12 mouse cellular contexts compared by ENCODE assay signal in genomic region chr17:12754243-12755007, GRCm38 (mm10). TPM values are rescaled to one million over a fixed set of nuclear protein-coding genes. Genes with fewer than 3 reads are reported as not detected.
DNase-seq lines count a peak whose midpoint lies in the region; ATAC-seq and TF ChIP-seq lines count a peak whose summit lies in the region.
"Had no signal": no experiment of that assay in that cellular context is flagged by ENCODE, and none has a peak within 500 bp of the region (broad histone marks: within the 10 kb centered on the region; RNA-seq: fewer than 3 reads in every experiment).

No protein-coding gene starts in this region.

- WGBS in heart, embryonic 14.5 days = 28% methylated on average over 3 of the region's 3 CpGs
- 16% methylated on average over 3 of the region's 3 CpGs for WGBS in macrophage (ENCODE audit: missing documents)

- no peak for ATAC-seq in heart, embryonic 14.5 days (ENCODE audit: insufficient number of reproducible peaks, insufficient read depth, low FRiP score, low read depth)
- ATAC-seq in Patski = peak; percentile 44
- ATAC-seq: forebrain, postnatal 0 days had no signal

- in situ Hi-C loops in Patski (cut with MboI; ENCODE audit: low pct_unique_long_range_greater_than_20kb) = no loop called here

- no peak overlapping the region for H3K4me3 ChIP-seq in heart, embryonic 14.5 days (ENCODE audit: control insufficient read depth in 1 of 2, insufficient read depth in 1 of 2, low read depth in 1 of 2, low read length in 2 of 2)
- H3K4me3 ChIP-seq in macrophage (ENCODE audit: inconsistent target) = no peak overlapping the region
- H3K4me3 ChIP-seq: hindbrain, embryonic 13.5 days had no signal

- no peak for TF ChIP-seq CTCF in Patski (IDR thresholded peaks at IDR 0.05)

- peaks cover 76% of the 10 kb centered on the region for H3K36me3 ChIP-seq in heart, embryonic 14.5 days (ENCODE audit: control insufficient read depth, insufficient read depth, low read length)
- no peaks in the 10 kb centered on the region for H3K36me3 ChIP-seq in macrophage (ENCODE audit: inconsistent target)
- H3K36me3 ChIP-seq: hindbrain, embryonic 13.5 days had no signal

- CTCF ChIA-PET in Patski (lab: Charles Lee) = no interaction called here

- peak overlapping the region; percentile 22 for H3K9ac ChIP-seq in heart, embryonic 14.5 days (ENCODE audit: low read length)
- H3K9ac ChIP-seq: forebrain, postnatal 0 days; hindbrain, embryonic 13.5 days had no signal

- POLR2A ChIA-PET in Patski (lab: Charles Lee) = interaction anchor here (0.6 kb wide), 1 partner anchor 402 kb away, joined by 3 read pairs; no protein-coding TSS in a partner anchor

- no peaks in the 10 kb centered on the region for H3K27me3 ChIP-seq in heart, embryonic 14.5 days (ENCODE audit: control insufficient read depth, insufficient read depth, low read length)
- H3K27me3 ChIP-seq in Patski = no peaks in the 10 kb centered on the region
- H3K27me3 ChIP-seq: hindbrain, embryonic 13.5 days had no signal

- no peaks in the 10 kb centered on the region for H3K9me3 ChIP-seq in heart, embryonic 14.5 days (ENCODE audit: control insufficient read depth, low read length)
- H3K9me3 ChIP-seq: hindbrain, embryonic 13.5 days had no signal

- H3K4me2 ChIP-seq in heart, embryonic 14.5 days (ENCODE audit: low read length) = peak overlapping the region; percentile 24; the same call in 1 of the 2 replicates
- H3K4me2 ChIP-seq: hindbrain, embryonic 13.5 days had no signal

- peak overlapping the region; percentile 63 to 89 for H3K27ac ChIP-seq in heart, embryonic 14.5 days (replicated peaks in 1 of 2; ENCODE audit: control insufficient read depth in 1 of 2, insufficient read depth in 1 of 2, low read depth in 2 of 2, low read length in 2 of 2)
- peak overlapping the region; percentile 99 for H3K27ac ChIP-seq in macrophage
- H3K27ac ChIP-seq: hindbrain, embryonic 13.5 days had no signal

- no peak for DNase-seq in heart, postnatal 4 days
- DNase-seq in 3T3-L1 (ENCODE audit: low read depth, low spot score) (peak; percentile 73), Patski (ENCODE audit: low read depth, low spot score) (no peak)
- no peak for DNase-seq in left cerebral cortex, postnatal 4 days
- no peak for DNase-seq in cerebellum, postnatal 36 days
- no peak for DNase-seq in left cerebral cortex, adult 9 months (ENCODE audit: low spot score in 2 of 2)
- DNase-seq: adrenal gland, postnatal 25 days; forebrain, postnatal 0 days; thymus, adult 18-20 months had no signal

- peaks cover 70% of the 10 kb centered on the region for H3K79me2 ChIP-seq in macrophage (ENCODE audit: inconsistent target)

- peaks cover 69 to 99% of the 10 kb centered on the region in 2 experiments for H3K4me1 ChIP-seq in heart, embryonic 14.5 days (ENCODE audit: control insufficient read depth in 2 of 2, insufficient read depth in 2 of 2, low read length in 2 of 2)

- intact Hi-C loops in left cerebral cortex, postnatal 4 days (cut with DNase I) = no loop called here

RNA-seq across cellular contexts. Expression of gene Igf2r, which starts 15.0 kb away (rescaled TPM):
- polyA plus RNA-seq in heart, embryonic 14.5 days (2014; fragmentation: Nextera tagmentation; extraction: Ambion mirVana) = 196 and 201 TPM in 2 replicates
- 100 to 1,000 TPM; 318 TPM for total RNA-seq in heart, postnatal 4 days (2021)
- polyA plus RNA-seq in Patski (2021) (70.4 TPM), macrophage (2018) (44.5 to 77.5 TPM (median 67.5 TPM) in 3 replicates)
- total RNA-seq in macrophage (2018; cell fraction: chromatin; rRNA removed) = 100 to 1,000 TPM in 9 of 26 experiments, 10 to 100 TPM in 17; 25.8 to 237 (median 74.8) TPM
- total RNA-seq in macrophage (2018; cell fraction: cytosol; rRNA removed) = 100 to 1,000 TPM in 2 of 26 experiments, 10 to 100 TPM in 24; 24.6 to 128 (median 57.7) TPM
- total RNA-seq in macrophage (2018; cell fraction: nucleus; rRNA removed) = 100 to 1,000 TPM in 17 of 26 experiments, 10 to 100 TPM in 9; 57.0 to 215 (median 111) TPM
- 10 to 100 TPM; 33.2 to 35.2 TPM for total RNA-seq in left cerebral cortex, postnatal 4 days (2021)
